Mouse (Mus musculus) ES-Bruce4 (cell line): ENCODE data around the gene Lcn12. TPM values are rescaled to one million over a fixed set of nuclear protein-coding genes. Genes with fewer than 3 reads are reported as not detected.

Experiments
- H3K27ac ChIP-seq: 2 replicates; pipeline ENCODE4 v1.5.1; 2012; ENCODE audit warnings: low read length, inconsistent platforms; ENCODE audit not compliant: insufficient read depth
- H3K27me3 ChIP-seq: 2 replicates; pipeline ENCODE4 v1.6.1; 2012; ENCODE audit warnings: mild to moderate bottlenecking, low read length, inconsistent platforms; ENCODE audit not compliant: control insufficient read depth, poor library complexity, insufficient read depth, severe bottlenecking
- H3K36me3 ChIP-seq: 2 replicates; pipeline ENCODE4 v1.6.1; 2012; ENCODE audit warnings: inconsistent platforms, mild to moderate bottlenecking, low read length, moderate library complexity; ENCODE audit not compliant: control insufficient read depth, poor library complexity, insufficient read depth, severe bottlenecking
- H3K4me1 ChIP-seq: one replicate; pipeline ENCODE4 v1.8.1; 2011; ENCODE audit warnings: low read length; ENCODE audit not compliant: control insufficient read depth, insufficient read depth
- H3K4me3 ChIP-seq: 2 replicates; pipeline ENCODE4 v1.5.1; 2011; ENCODE audit warnings: low read depth, mild to moderate bottlenecking, low read length
- H3K9ac ChIP-seq: 2 replicates; pipeline ENCODE4 v1.6.1; 2012; ENCODE audit warnings: low read depth, mild to moderate bottlenecking, inconsistent platforms; ENCODE audit not compliant: poor library complexity, severe bottlenecking
- H3K9me3 ChIP-seq: replicated peaks from 2 replicates; pipeline ENCODE4 v1.6.1; 2012; ENCODE audit warnings: mild to moderate bottlenecking, low read length, inconsistent platforms; ENCODE audit not compliant: control insufficient read depth, poor library complexity, insufficient read depth, severe bottlenecking
- CTCF ChIP-seq: IDR thresholded peaks from one replicate; pipeline ENCODE4 v1.8.1; 2011; ENCODE audit warnings: low read depth, low read length
- EP300 ChIP-seq: IDR thresholded peaks from 2 replicates; pipeline ENCODE4 v1.6.1; 2011; ENCODE audit warnings: low read depth, low read length; ENCODE audit not compliant: insufficient read depth
- POLR2A ChIP-seq: IDR thresholded peaks from one replicate; pipeline ENCODE4 v1.8.1; 2011; ENCODE audit warnings: low read length; ENCODE audit not compliant: insufficient read depth
- polyA plus RNA-seq: library from polyadenylated mRNA; stranded (reverse); fragments of >200 nt; gene quantifications from 2 replicates; pipeline ENCODE4 v1.2.4, GENCODE M21; 2011; ENCODE audit warnings: low read depth; ENCODE audit not compliant: missing spikeins, insufficient read depth, insufficient read length

Lcn12 gene
- polyA plus RNA-seq, 1 experiment = not detected

DNA sequence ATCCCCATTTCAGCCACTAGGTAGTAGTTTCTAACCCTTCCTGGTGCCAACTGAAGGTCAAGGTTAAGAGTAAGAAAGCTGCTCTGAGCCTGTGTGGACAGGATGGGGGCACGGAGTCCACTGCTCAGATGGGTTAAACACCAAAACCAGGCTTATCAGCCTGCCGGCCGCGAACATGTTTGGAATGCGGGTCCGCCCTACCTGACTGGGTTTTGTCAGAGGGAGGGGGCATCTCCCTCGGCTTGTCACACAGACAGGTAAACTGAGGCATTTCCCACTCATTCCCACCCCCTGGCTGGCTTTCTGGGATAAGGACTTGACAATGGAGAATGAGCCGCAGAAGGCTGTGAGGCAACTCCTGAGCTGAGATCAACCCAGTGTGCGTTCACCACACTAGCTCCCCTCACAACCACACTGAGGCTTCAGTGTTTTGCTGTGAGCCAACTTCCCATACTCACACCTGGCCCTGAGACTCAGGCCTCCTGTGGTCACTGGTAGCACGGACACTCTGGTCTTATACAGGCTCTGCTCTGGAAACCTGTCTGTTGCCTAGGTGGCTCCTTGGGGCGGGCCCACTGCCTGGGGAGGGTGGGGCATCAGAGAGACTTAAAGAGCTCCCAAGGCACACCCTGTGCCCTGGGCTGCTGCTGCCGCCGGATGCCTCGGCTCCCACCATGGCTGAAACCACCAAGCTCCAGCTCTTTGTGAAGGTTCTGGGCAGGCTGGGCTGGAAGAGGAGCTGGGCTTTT lies 37.3 kb downstream of the Lcn12 start, which contains the start of gene Clic3:
Gene Clic3, plus strand, starts transcription at position 634 of the 749 bp plus-strand sequence.
- H3K4me3 ChIP-seq = no peak within 1 kb of the TSS
- H3K4me1 ChIP-seq = peaks cover 8% of the 10 kb centered on the region
- no peaks in the 10 kb centered on the region for H3K27me3 ChIP-seq
- no peak within 1 kb of the TSS for H3K27ac ChIP-seq
- no peak for TF ChIP-seq EP300
- no peak for TF ChIP-seq CTCF
- no peak for TF ChIP-seq POLR2A
- no peak within 1 kb of the TSS for H3K9ac ChIP-seq
- H3K36me3 ChIP-seq = no peaks in the 10 kb centered on the region
- H3K9me3 ChIP-seq = no peaks in the 10 kb centered on the region

DNA sequence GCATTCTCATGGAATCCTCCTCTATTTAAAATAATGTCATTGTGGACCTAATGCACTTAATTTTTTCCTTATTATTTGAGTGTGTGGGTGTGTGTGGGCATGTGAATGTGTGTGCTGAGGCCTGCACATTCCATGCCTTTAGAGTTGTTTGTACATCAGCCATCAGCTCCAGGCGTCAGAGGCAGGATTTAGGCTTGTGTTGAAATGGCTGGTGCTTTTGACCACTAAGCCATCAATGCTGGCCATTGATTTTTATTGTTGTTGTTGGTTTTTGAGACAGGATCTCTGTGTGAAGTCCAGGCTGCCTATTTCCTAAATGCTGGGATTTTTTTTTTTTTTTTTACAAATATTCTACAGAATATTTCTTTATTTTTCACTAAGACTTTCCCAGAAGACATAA lies 40.8 kb downstream of the Lcn12 start:
- no peak overlapping the region for H3K27ac ChIP-seq
- H3K9me3 ChIP-seq = no peaks in the 10 kb centered on the region
- TF ChIP-seq POLR2A = no peak
- no peak overlapping the region for H3K9ac ChIP-seq
- no peaks in the 10 kb centered on the region for H3K27me3 ChIP-seq
- peaks cover 7% of the 10 kb centered on the region for H3K4me1 ChIP-seq
- no peaks in the 10 kb centered on the region for H3K36me3 ChIP-seq
- no peak overlapping the region for H3K4me3 ChIP-seq

DNA sequence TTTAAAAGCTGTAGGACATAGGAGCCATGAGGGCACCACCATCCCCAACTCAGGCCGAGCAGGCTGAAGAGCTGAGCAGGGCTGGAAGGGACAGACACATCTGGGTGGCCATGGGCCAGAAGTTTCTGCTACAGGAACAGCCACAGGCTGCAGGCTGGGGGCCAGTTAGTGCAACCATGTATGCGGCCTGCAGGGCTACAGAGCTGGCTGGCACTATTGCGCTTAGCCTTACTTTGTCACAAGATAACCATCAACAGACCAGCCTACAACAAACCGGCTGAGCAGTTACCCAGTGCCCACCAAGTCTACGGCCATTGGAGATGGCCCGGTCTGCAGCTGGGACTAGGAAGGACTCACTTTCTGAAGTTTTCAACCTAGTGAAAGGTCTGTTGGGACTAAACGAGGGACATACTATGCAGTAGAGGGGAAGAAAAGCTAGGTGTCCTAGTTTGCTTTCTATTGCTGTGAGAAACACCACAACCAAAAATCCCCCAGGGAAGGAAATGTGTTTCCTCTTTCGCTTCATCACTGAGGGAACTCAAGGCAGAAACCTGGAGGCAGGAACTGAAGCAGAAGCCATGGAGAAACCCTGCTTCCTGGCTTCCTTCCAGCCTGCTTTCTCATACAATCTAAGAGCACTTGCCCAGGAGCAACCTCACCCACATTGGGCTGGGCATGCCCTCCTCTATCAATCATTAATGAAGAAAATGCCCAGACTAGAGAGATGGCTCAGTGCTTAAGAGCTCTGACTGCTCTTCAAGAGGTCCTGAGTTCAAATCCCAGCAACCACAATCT lies 42.7 kb downstream of the Lcn12 start:
- TF ChIP-seq POLR2A = no peak
- no peak for TF ChIP-seq EP300
- TF ChIP-seq CTCF = no peak
- peaks cover 2% of the 10 kb centered on the region for H3K4me1 ChIP-seq

DNA sequence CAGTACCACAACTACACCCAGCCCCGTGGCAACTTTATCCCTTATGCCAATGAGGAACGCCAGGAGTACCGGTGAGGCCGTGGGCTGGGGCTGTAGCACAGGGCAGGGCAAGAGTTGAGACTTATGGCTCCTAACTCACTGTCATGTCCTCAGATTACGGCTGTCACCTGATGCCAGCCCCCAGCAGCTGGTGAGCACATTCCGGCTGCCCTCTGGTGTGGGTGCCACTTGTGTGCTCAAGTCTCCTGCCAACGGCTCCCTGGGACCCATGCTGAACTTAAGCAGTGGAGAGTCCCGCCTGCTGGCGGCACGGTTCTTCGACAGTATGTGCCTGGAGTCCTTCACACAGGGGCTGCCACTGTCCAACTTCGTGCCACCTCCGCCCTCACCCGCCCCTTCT lies 51.0 kb downstream of the Lcn12 start:
- Histone ChIP-seq H3K4me1 (no peaks in the 10 kb centered on the region), H3K4me3 (no peak overlapping the region), H3K36me3 (no peaks in the 10 kb centered on the region), H3K27ac (no peak overlapping the region), H3K9ac (no peak overlapping the region), H3K9me3 (no peaks in the 10 kb centered on the region), H3K27me3 (no peaks in the 10 kb centered on the region)
- TF ChIP-seq CTCF (no peak), EP300 (no peak)

More for the DNA sequence above, 42.7 kb downstream of the Lcn12 start:
- Histone ChIP-seq H3K36me3 (no peaks in the 10 kb centered on the region), H3K9me3 (no peaks in the 10 kb centered on the region), H3K4me3 (no peak overlapping the region), H3K9ac (no peak overlapping the region), H3K27ac (no peak overlapping the region), H3K27me3 (no peaks in the 10 kb centered on the region)

DNA sequence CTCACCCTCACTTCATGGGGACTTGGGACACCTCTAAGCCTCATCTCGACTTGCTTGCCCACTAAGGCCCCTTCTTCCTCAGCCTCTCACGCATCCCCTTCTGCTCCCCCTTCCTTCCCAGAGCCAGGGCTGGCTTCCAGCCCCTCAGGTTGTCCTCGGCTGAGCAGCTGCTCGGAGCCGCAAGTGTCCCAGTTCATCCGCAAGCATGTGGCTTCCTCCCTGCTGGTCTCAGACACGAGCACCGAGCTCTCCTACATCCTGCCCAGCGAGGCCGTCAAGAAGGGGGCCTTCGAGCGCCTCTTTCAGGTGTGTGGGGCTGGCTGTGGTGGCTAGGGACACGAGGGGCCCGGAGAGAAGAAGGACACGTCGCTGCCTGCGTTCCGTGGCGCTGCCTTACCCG lies 52.6 kb downstream of the Lcn12 start:
- TF ChIP-seq CTCF (no peak), EP300 (no peak), POLR2A (no peak)
- Histone ChIP-seq H3K9me3 (no peaks in the 10 kb centered on the region), H3K9ac (no peak overlapping the region), H3K4me3 (no peak overlapping the region), H3K27me3 (no peaks in the 10 kb centered on the region), H3K27ac (no peak overlapping the region), H3K4me1 (no peaks in the 10 kb centered on the region), H3K36me3 (no peaks in the 10 kb centered on the region)

Other genes with a start within 250 kb of the Lcn12 start
- not detected in 2 replicates for gene AL732309.1, start 247.0 kb downstream of the Lcn12 start, polyA plus RNA-seq
- gene Tmem203, start 238.5 kb downstream of the Lcn12 start, polyA plus RNA-seq = 7.6 and 7.7 TPM in 2 replicates
- gene Tprn, start 231.3 kb downstream of the Lcn12 start, polyA plus RNA-seq = 12.3 and 16.9 TPM in 2 replicates
- 47.4 and 49.1 TPM in 2 replicates for gene Ssna1, start 221.5 kb downstream of the Lcn12 start, polyA plus RNA-seq
- 72.4 and 76.0 TPM in 2 replicates for gene Anapc2, start 221.4 kb downstream of the Lcn12 start, polyA plus RNA-seq
- not detected in 2 replicates for gene Tmem210, start 205.8 kb downstream of the Lcn12 start, polyA plus RNA-seq
- gene Lrrc26, start 204.0 kb downstream of the Lcn12 start, polyA plus RNA-seq = not detected in 2 replicates
- gene Grin1, start 174.7 kb downstream of the Lcn12 start, polyA plus RNA-seq = 2.7 and 4.2 TPM in 2 replicates
- 45.6 and 57.3 TPM in 2 replicates for gene Man1b1, start 161.6 kb downstream of the Lcn12 start, polyA plus RNA-seq
- gene Dpp7, start 137.6 kb downstream of the Lcn12 start, polyA plus RNA-seq = 27.8 and 29.4 TPM in 2 replicates
- 49.8 and 51.1 TPM in 2 replicates for gene Uap1l1, start 128.2 kb downstream of the Lcn12 start, polyA plus RNA-seq
- 19.2 and 22.4 TPM in 2 replicates for gene Sapcd2, start 121.6 kb downstream of the Lcn12 start, polyA plus RNA-seq
- 4.2 and 5.6 TPM in 2 replicates for gene Entpd2, start 98.0 kb downstream of the Lcn12 start, polyA plus RNA-seq
- gene Npdc1, start 94.6 kb downstream of the Lcn12 start, polyA plus RNA-seq = 29.7 and 40.9 TPM in 2 replicates
- gene Fut7, start 70.6 kb downstream of the Lcn12 start, polyA plus RNA-seq = not detected in 2 replicates
- gene Abca2, start 65.2 kb downstream of the Lcn12 start, polyA plus RNA-seq = 14.0 and 14.2 TPM in 2 replicates
- not detected in 2 replicates for gene Clic3, start 37.1 kb downstream of the Lcn12 start, polyA plus RNA-seq
- 3.7 and 5.7 TPM in 2 replicates for gene Paxx, start 32.8 kb downstream of the Lcn12 start, polyA plus RNA-seq
- 0.57 TPM in 1 of 2 replicates, not detected in the other for gene Ptgds, start 23.9 kb downstream of the Lcn12 start, polyA plus RNA-seq
- gene Fbxw5, start 6.8 kb upstream of the Lcn12 start, polyA plus RNA-seq = 16.4 and 18.4 TPM in 2 replicates
- 3.5 and 4.9 TPM in 2 replicates for gene C8g, start 7.8 kb upstream of the Lcn12 start, polyA plus RNA-seq
- 9.4 and 9.8 TPM in 2 replicates for gene Traf2, start 53.0 kb upstream of the Lcn12 start, polyA plus RNA-seq
- gene Edf1, start 63.9 kb upstream of the Lcn12 start, polyA plus RNA-seq = 107 and 122 TPM in 2 replicates
- 0.65 and 3.7 TPM in 2 replicates for gene Mamdc4, start 80.9 kb upstream of the Lcn12 start, polyA plus RNA-seq
- gene Phpt1, start 81.3 kb upstream of the Lcn12 start, polyA plus RNA-seq = 37.0 and 47.9 TPM in 2 replicates
- gene Ajm1, start 87.8 kb upstream of the Lcn12 start, polyA plus RNA-seq = 0.55 and 0.70 TPM in 2 replicates
- 72.5 and 80.2 TPM in 2 replicates for gene Rabl6, start 114.6 kb upstream of the Lcn12 start, polyA plus RNA-seq
- gene Ccdc183, start 123.8 kb upstream of the Lcn12 start, polyA plus RNA-seq = not detected in 2 replicates
- gene Tmem141, start 128.1 kb upstream of the Lcn12 start, polyA plus RNA-seq = 12.3 and 13.4 TPM in 2 replicates
- gene Fcna, start 134.1 kb upstream of the Lcn12 start, polyA plus RNA-seq = not detected in 2 replicates
- gene Lcn8, start 159.2 kb upstream of the Lcn12 start, polyA plus RNA-seq = not detected in 2 replicates
- not detected in 2 replicates for gene Lcn5, start 164.0 kb upstream of the Lcn12 start, polyA plus RNA-seq
- gene Lcn6, start 182.9 kb upstream of the Lcn12 start, polyA plus RNA-seq = not detected in 2 replicates
- not detected in 2 replicates for gene Lcn10, start 188.8 kb upstream of the Lcn12 start, polyA plus RNA-seq
- gene Obp2a, start 206.1 kb upstream of the Lcn12 start, polyA plus RNA-seq = not detected in 2 replicates
- gene Bmyc, start 212.8 kb upstream of the Lcn12 start, polyA plus RNA-seq = 10.5 and 17.0 TPM in 2 replicates
- gene Obp2b, start 243.1 kb upstream of the Lcn12 start, polyA plus RNA-seq = not detected in 2 replicates